Mouse (Mus musculus): ENCODE data around the gene Snx10.

- TF ChIP-seq POLR2A (IDR thresholded peaks at IDR 0.05; ENCODE audit: low read depth, low read length) (no peak), CTCF (IDR thresholded peaks at IDR 0.05; ENCODE audit: extremely low read depth, insufficient read length, insufficient replicate concordance, low read depth, low read length) (no peak)
These were observed 58.4 kb downstream of the Snx10 start for GRCm38 (mm10) chr6:51582051-51582450.
